Mouse (Mus musculus) lung, embryonic 15.5 days (tissue): Measurements from ENCODE around the gene Ppp1ca. TPM values are rescaled to one million over a fixed set of nuclear protein-coding genes. Genes with fewer than 3 reads are reported as not detected.

Experiments
- ATAC-seq: fragments of 200-750 bp; cut with Nextera tagmentation; 2 replicates; pipeline ENCODE4 v1.8.0; 2017; ENCODE audit warnings: moderate number of reproducible peaks, borderline replicate concordance; ENCODE audit not compliant: low FRiP score, low TSS enrichment; ENCODE audit errors: extremely low read depth
- H3K27ac ChIP-seq: fragments of 300-500 bp; sonication (generic); 2 replicates; pipeline ENCODE4 v1.5.1; 2015; ENCODE audit warnings: moderate library complexity, mild to moderate bottlenecking, inconsistent platforms
- H3K27me3 ChIP-seq: fragments of 300-500 bp; sonication (generic); 2 replicates; pipeline ENCODE4 v1.6.1; 2015; ENCODE audit warnings: inconsistent platforms
- H3K36me3 ChIP-seq: fragments of 300-500 bp; sonication (generic); 2 replicates; pipeline ENCODE4 v1.6.1; 2015; ENCODE audit warnings: inconsistent platforms
- H3K4me1 ChIP-seq: fragments of 300-500 bp; sonication (generic); 2 replicates; pipeline ENCODE4 v1.6.1; 2015; ENCODE audit warnings: inconsistent platforms
- H3K4me2 ChIP-seq: fragments of 300-500 bp; sonication (generic); 2 replicates; pipeline ENCODE4 v1.6.1; 2015; ENCODE audit warnings: inconsistent platforms, mild to moderate bottlenecking, moderate library complexity
- H3K4me3 ChIP-seq: fragments of 300-500 bp; sonication (generic); 2 replicates; pipeline ENCODE4 v1.5.1; 2015; ENCODE audit warnings: mild to moderate bottlenecking, inconsistent platforms
- H3K9ac ChIP-seq: fragments of 300-500 bp; sonication (generic); 2 replicates; pipeline ENCODE4 v1.6.1; 2015; ENCODE audit warnings: inconsistent platforms
- H3K9me3 ChIP-seq: fragments of 300-500 bp; sonication (generic); 2 replicates; pipeline ENCODE4 v1.6.1; 2016; ENCODE audit warnings: inconsistent platforms
- WGBS: fragments of 180-500 bp; shearing (Covaris S2); methylation state at CpG from one replicate; pipeline ENCODE4 v1.1.7; 2015; 5-methylcytosine and 5-hydroxymethylcytosine counted together
- polyA plus RNA-seq: library from polyadenylated mRNA; unstranded; fragments of >200 nt; fragmentation: Nextera tagmentation; extraction: Ambion mirVana; gene quantifications from 2 replicates; pipeline ENCODE4 v1.2.1, GENCODE M21; 2015

The Ppp1ca gene
- polyA plus RNA-seq, 1 experiment from 2014 or later, result 974 TPM

DNA sequence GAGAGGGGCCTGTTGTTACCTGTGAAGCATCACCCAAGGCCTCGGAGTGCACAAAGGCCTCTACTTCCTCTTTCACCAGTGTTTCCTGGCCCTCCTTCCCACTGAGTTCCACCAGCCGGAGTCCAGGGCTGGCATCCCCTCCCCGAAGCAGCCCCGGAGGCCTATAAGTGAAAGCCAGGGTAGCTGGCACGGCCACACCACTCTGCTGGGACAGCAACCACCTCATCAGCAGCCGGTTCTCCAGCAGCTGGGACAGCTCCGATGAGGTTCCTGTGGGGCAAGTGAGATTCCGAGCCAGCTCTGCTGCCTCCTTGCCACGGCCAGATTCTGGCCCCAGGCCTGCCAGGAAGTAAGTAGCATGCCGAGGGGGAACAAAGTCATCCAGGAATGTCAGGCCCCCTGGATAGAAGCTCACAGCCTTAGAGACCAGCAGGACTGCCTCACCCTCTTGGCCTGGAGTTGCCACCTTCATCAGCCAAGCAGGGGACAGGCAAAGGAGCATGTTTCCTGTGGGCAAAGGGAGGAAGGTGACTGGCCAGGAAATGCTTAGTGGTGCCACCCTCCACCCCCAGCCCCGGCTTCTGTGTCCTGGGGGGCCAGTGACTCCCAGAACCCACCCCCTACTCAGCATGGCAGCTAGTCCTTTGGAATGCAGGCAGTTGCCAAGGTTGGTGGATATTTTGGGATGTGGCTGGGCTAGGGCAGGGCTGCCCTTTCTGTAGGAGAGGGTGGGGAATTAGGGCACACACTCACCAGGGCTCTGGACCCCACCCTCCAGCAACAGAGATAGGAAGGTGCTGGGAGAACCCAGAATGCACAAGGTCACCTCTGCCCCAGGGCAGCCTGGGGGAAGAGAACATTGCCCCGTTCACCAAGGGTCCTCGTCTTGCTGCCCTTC, 20.2 kb upstream of the Ppp1ca start:
- Histone ChIP-seq H3K9ac (no peak overlapping the region), H3K36me3 (no peaks in the 10 kb centered on the region), H3K4me3 (no peak overlapping the region), H3K27ac (peak overlapping the region; percentile 41), H3K4me1 (peaks cover 35% of the 10 kb centered on the region), H3K27me3 (no peaks in the 10 kb centered on the region), H3K4me2 (no peak overlapping the region), H3K9me3 (no peaks in the 10 kb centered on the region)
- WGBS, result 35% methylated on average over 13 of the region's 13 CpGs
- no peak for ATAC-seq

DNA sequence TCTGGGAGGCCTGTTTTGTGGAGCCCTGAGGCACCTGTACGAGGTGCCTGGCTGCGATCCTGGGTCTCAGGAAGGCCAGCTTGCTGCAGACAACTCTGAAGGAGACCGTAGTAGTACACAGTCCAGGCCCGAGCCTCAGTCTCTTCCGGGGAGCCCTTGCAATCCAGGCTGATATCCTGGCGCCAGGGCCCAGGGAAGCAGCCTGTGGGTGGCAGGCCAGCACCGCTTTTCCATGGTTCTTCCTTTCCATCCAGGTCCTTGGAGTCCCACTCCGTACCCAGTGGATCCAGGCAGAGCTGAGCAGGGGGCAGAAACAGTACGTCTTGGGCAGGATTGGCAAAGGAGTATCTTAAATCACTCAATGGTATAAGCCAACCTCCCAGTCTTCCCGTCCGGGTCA, 18.9 kb upstream of the Ppp1ca start:
- 61% methylated on average over 11 of the region's 11 CpGs for WGBS
- peaks cover 35% of the 10 kb centered on the region for H3K4me1 ChIP-seq
- 0 out of 2 replicates have a peak overlapping the region, but pooled peaks have one; percentile 13 for H3K9ac ChIP-seq

DNA sequence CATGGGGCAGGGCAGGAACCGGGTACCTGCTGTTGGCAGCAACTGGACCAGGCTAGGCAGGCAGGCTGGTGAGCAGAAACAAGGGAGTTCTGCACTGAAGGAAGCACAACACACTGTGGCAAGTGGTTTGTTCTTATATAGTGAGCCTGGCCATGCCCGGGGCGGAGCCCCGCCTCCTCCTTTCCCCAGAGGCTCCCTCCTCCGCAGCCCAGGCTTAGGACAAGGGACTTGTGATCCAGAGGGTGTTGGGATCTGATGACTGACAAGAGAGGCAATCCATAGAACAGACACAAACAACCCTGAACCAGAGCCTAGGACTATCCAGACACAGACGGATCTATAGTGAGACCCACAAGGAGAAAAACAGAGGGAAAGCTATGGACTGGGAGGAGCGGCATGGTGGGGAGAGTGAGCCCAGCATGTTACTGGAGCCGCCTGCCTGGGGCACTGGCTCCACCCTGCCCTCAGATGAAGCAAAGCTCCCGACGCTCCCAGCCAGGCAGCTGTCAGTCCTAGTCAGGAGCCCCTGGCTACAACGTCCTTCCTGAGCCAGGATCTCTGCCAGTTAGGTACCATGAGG, 16.4 kb upstream of the Ppp1ca start, which contains the start of gene Carns1:
Carns1 (minus strand) TSS at position 112 of the 580 bp plus-strand sequence.
- H3K27me3 ChIP-seq, result no peaks in the 10 kb centered on the region
- no peak within 1 kb of the TSS for H3K9ac ChIP-seq
- H3K27ac ChIP-seq, result no peak within 1 kb of the TSS
- WGBS, result 5% methylated on average over 11 of the region's 11 CpGs
- H3K4me3 ChIP-seq, result peak within 1 kb of the TSS; percentile 15; the same call in 1 of the 2 replicates
- H3K9me3 ChIP-seq, result no peaks in the 10 kb centered on the region
- H3K4me1 ChIP-seq, result peaks cover 26% of the 10 kb centered on the region
- ATAC-seq, result peak; percentile 51; the same call in 1 of the 2 replicates
- no peaks in the 10 kb centered on the region for H3K36me3 ChIP-seq
- H3K4me2 ChIP-seq, result peak within 1 kb of the TSS; percentile 43

More for the DNA sequence above, 18.9 kb upstream of the Ppp1ca start:
- H3K4me2 ChIP-seq, result no peak overlapping the region
- H3K27ac ChIP-seq, result no peak overlapping the region
- no peaks in the 10 kb centered on the region for H3K9me3 ChIP-seq
- no peak overlapping the region for H3K4me3 ChIP-seq
- H3K36me3 ChIP-seq, result no peaks in the 10 kb centered on the region
- no peaks in the 10 kb centered on the region for H3K27me3 ChIP-seq
- no peak for ATAC-seq

DNA sequence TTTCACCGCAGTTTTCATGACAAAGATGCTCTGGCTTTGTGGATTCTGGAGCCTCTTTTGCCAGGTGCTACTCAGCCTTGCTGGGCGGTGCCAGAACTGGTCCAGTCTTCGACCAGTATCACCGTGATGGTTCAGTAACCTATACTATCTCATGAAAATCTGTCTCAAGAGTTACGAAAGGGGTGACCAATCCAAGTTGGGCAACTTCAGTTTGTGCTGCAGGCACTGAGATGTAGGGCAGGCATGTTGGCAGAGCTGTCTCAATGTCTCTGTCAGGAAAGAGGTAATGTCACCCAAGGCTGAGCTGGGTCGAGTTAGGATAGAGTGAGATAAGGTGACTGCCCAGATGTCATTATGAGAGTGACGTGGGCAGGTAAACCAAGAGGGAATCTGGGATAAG, 11.5 kb upstream of the Ppp1ca start:
- H3K9ac ChIP-seq, result no peak overlapping the region
- no peak overlapping the region for H3K27ac ChIP-seq
- peaks cover 17% of the 10 kb centered on the region for H3K4me1 ChIP-seq
- no peaks in the 10 kb centered on the region for H3K36me3 ChIP-seq
- WGBS, result 83% methylated on average over 7 of the region's 7 CpGs
- ATAC-seq, result no peak
- no peaks in the 10 kb centered on the region for H3K27me3 ChIP-seq
- no peaks in the 10 kb centered on the region for H3K9me3 ChIP-seq
- H3K4me2 ChIP-seq, result no peak overlapping the region
- H3K4me3 ChIP-seq, result no peak overlapping the region

GRCm38 (mm10) chr19:4181892-4182291, 10.0 kb upstream of the Ppp1ca start:
- 33% methylated on average over 3 of the region's 3 CpGs for WGBS
- ATAC-seq, result no peak
- no peaks in the 10 kb centered on the region for H3K36me3 ChIP-seq
- no peak overlapping the region for H3K27ac ChIP-seq
- H3K9ac ChIP-seq, result no peak overlapping the region
- no peaks in the 10 kb centered on the region for H3K9me3 ChIP-seq
- H3K4me2 ChIP-seq, result no peak overlapping the region
- H3K27me3 ChIP-seq, result no peaks in the 10 kb centered on the region
- H3K4me3 ChIP-seq, result no peak overlapping the region
- peaks cover 12% of the 10 kb centered on the region for H3K4me1 ChIP-seq

GRCm38 (mm10) chr19:4183689-4184088, 8.2 kb upstream of the Ppp1ca start:
- no peak for ATAC-seq
- H3K4me3 ChIP-seq, result no peak overlapping the region
- WGBS, result 67% methylated on average over 2 of the region's 2 CpGs
- H3K4me2 ChIP-seq, result no peak overlapping the region
- H3K9ac ChIP-seq, result no peak overlapping the region
- H3K36me3 ChIP-seq, result no peaks in the 10 kb centered on the region
- no peaks in the 10 kb centered on the region for H3K9me3 ChIP-seq
- peaks cover 12% of the 10 kb centered on the region for H3K4me1 ChIP-seq
- H3K27me3 ChIP-seq, result no peaks in the 10 kb centered on the region
- H3K27ac ChIP-seq, result no peak overlapping the region

GRCm38 (mm10) chr19:4184976-4185975, 6.6 kb upstream of the Ppp1ca start:
- H3K36me3 ChIP-seq, result no peaks in the 10 kb centered on the region
- peaks cover 12% of the 10 kb centered on the region for H3K4me1 ChIP-seq
- ATAC-seq, result no peak
- no peak overlapping the region for H3K4me2 ChIP-seq
- WGBS, result 42% methylated on average over 15 of the region's 15 CpGs
- no peak overlapping the region for H3K4me3 ChIP-seq
- no peak overlapping the region for H3K9ac ChIP-seq
- H3K27me3 ChIP-seq, result no peaks in the 10 kb centered on the region
- peak overlapping the region; percentile 46 for H3K27ac ChIP-seq
- H3K9me3 ChIP-seq, result no peaks in the 10 kb centered on the region

GRCm38 (mm10) chr19:4187303-4187702, 4.6 kb upstream of the Ppp1ca start:
- H3K27me3 ChIP-seq, result no peaks in the 10 kb centered on the region
- H3K4me3 ChIP-seq, result no peak overlapping the region
- no peak overlapping the region for H3K9ac ChIP-seq
- peaks cover 10% of the 10 kb centered on the region for H3K4me1 ChIP-seq
- WGBS, result 63% methylated on average over 3 of the region's 3 CpGs
- H3K27ac ChIP-seq, result no peak overlapping the region
- H3K4me2 ChIP-seq, result no peak overlapping the region
- no peaks in the 10 kb centered on the region for H3K9me3 ChIP-seq
- no peak for ATAC-seq
- no peaks in the 10 kb centered on the region for H3K36me3 ChIP-seq

DNA sequence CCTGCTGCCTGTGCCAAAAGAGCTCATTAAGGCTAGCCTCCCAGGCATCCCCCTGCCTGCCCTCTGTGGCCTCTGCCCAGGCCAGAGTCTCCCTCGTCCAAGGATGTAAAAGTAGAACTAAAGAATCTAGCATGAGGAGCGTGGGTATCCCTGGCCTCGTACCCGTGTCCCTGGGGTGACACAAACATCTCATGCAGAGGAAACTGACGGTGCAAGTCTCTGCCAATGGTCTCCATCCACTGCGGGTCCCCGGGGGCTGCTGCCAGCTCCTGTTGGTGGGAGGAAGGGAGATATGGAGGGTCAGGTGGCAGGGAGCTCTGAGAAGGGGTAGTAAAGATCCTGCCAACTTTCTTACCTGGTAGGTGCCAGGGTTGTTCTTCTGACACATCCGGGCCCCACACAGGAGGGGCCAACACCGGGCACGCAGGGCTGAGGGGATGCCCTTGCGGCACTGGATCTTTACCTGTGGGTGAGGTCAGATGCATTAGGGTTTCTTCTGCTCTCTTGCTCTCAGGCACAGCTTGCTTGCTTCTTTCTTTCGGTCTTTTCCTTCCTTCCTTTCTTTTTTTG, 2.7 kb upstream of the Ppp1ca start:
- Histone ChIP-seq H3K9ac (no peak overlapping the region), H3K27ac (no peak overlapping the region), H3K4me2 (no peak overlapping the region), H3K27me3 (no peaks in the 10 kb centered on the region), H3K4me1 (peaks cover 23% of the 10 kb centered on the region), H3K9me3 (no peaks in the 10 kb centered on the region), H3K36me3 (peaks cover 11% of the 10 kb centered on the region; the same call in 1 of the 2 replicates), H3K4me3 (no peak overlapping the region)
- 84% methylated on average over 12 of the region's 12 CpGs for WGBS
- no peak for ATAC-seq

- H3K9me3 ChIP-seq, result no peaks in the 10 kb centered on the region
- H3K27ac ChIP-seq, result peak within 1 kb of the TSS; percentile 95
- H3K4me2 ChIP-seq, result peak within 1 kb of the TSS; percentile 78
- H3K4me1 ChIP-seq, result peaks cover 22% of the 10 kb centered on the region
- no peaks in the 10 kb centered on the region for H3K27me3 ChIP-seq
- H3K36me3 ChIP-seq, result peaks cover 29% of the 10 kb centered on the region
- no peak for ATAC-seq
- H3K9ac ChIP-seq, result peak within 1 kb of the TSS; percentile 99
- peak within 1 kb of the TSS; percentile 90 for H3K4me3 ChIP-seq
- 41% methylated on average over 4 of the region's 4 CpGs for WGBS
These were observed 982 bp upstream of the Ppp1ca start, which contains the start of gene Tbc1d10c for GRCm38 (mm10) chr19:4190831-4191334. Gene Tbc1d10c, minus strand, starts transcription at chr19:4191284.
